Mouse (Mus musculus) cortical plate, adult 2 months (tissue): ENCODE results near the gene Amotl2.

Experiments
- CTCF ChIP-seq: fragments of 200-500 bp; IDR thresholded peaks from 2 replicates; pipeline ENCODE4 v1.5.1; 2011; ENCODE audit warnings: mild to moderate bottlenecking, control low read depth, low read length; ENCODE audit not compliant: insufficient read depth; ENCODE audit errors: extremely low read depth
- POLR2A ChIP-seq: fragments of 200-500 bp; IDR thresholded peaks from 2 replicates; pipeline ENCODE4 v1.6.1; 2011; ENCODE audit warnings: mild to moderate bottlenecking, low read length, control low read depth; ENCODE audit not compliant: insufficient read depth; ENCODE audit errors: extremely low read depth

DNA sequence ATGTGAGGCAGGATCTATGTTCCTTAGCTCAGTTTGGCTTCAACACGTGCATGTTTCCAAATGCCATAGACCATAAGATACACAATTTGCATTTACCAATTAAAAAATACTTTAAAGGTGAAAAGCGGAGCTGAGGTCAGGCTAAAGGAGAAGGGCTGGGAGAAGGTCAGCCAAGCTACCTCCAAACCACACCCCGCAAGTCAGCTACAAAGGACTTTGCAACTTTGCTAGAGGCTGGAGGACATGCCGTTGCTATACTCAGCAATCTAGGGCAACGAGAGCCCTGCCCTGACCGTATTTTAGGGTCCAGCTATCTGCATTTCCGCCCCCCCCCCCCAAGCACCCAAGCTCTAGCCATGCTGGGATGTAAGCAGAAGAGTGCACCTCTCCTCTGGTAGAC lies 45.1 kb downstream of the Amotl2 start:
- TF ChIP-seq CTCF: no peak
- TF ChIP-seq POLR2A: no peak
